Mouse (Mus musculus) lung, adult 2 months (tissue): ENCODE measurements around the gene Unc50. TPM values are rescaled to one million over a fixed set of nuclear protein-coding genes. Genes with fewer than 3 reads are reported as not detected.
A peak's percentile ranks its signal among the peaks of the same experiment; 100 is the strongest.

Experiments used
- DNase-seq: peaks from one replicate; pipeline ENCODE4 v3.0.0; 2022
- H3K4me1 ChIP-seq: fragments of 200-500 bp; 2 replicates; pipeline ENCODE4 v1.6.1; 2011; ENCODE audit warnings: low read length; ENCODE audit not compliant: control insufficient read depth, insufficient read depth
- H3K4me3 ChIP-seq: fragments of 200-500 bp; replicated peaks from 2 replicates; pipeline ENCODE3; 2011; ENCODE audit warnings: low read depth, mild to moderate bottlenecking, control low read depth, low read length; ENCODE audit errors: extremely low read depth
- CTCF ChIP-seq: fragments of 200-500 bp; IDR thresholded peaks from 2 replicates; pipeline ENCODE4 v1.5.1; 2011; ENCODE audit warnings: mild to moderate bottlenecking, low read length, control low read depth; ENCODE audit not compliant: insufficient read depth
- POLR2A ChIP-seq: fragments of 200-500 bp; IDR thresholded peaks from 2 replicates; pipeline ENCODE4 v1.6.1; 2011; ENCODE audit warnings: low read depth, mild to moderate bottlenecking, control low read depth, low read length, borderline replicate concordance; ENCODE audit errors: extremely low read depth
- WGBS: fragments of 180-500 bp; shearing (Covaris S2); methylation state at CpG from one replicate; pipeline ENCODE4 v1.1.7; 2018; 5-methylcytosine and 5-hydroxymethylcytosine counted together
- polyA plus RNA-seq: library from polyadenylated mRNA; depleted of rRNA; stranded (reverse); fragments of >200 nt; gene quantifications from 2 replicates; pipeline ENCODE4 v1.2.3, GENCODE M21; 2012

The Unc50 gene
- polyA plus RNA-seq, 1 experiment, result 58.6 TPM

DNA sequence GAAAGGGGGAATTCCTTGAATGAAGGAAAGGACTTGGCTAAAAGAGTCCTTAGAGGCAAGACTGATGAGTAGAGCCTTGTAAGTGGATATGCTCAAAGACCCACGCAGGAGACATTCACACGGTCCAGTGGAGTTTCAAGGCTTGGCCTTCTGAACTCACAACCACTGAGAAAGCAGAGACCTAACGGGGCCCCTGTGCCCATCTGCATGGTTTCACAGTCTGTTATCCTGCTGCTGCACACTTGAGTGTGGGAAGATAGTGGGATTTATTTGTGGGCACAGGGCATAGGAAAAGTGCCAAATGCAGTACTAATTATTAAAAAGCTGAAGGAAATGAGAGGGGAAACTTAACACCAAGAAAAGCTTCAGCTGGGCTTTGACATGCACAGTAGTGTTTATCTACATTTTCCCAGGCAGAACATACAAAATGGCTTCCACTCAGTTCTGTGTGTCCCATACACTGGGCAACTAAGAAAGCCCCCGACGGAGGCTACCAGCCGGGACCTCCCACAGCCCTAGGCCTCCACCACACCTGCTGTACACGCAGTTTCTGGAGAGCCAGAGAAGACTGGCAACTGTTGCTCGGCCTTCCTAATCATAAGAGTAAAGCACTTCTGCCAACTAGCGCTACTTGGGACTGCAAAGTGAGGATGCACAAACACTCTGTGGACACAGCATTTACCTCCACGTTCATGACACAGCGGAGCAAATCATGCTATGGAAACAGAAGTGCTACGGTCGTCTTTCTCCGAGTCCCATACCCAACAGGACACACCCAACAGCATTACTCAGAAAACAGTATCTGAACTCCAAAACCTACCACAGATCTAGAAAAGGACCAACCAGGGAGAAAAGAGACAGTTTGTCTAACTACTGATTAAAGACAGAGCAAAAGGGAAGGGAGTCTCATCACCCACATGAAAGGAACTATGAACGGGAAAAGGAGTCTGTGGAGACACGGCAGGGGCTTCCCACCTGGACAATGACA, 13.2 kb downstream of the Unc50 start:
- TF ChIP-seq POLR2A, result no peak
- no peak for TF ChIP-seq CTCF
- DNase-seq, result no peak
- WGBS, result 94% methylated on average over 16 of the region's 16 CpGs
- Histone ChIP-seq H3K4me1 (no peaks in the 10 kb centered on the region), H3K4me3 (no peak overlapping the region)

DNA sequence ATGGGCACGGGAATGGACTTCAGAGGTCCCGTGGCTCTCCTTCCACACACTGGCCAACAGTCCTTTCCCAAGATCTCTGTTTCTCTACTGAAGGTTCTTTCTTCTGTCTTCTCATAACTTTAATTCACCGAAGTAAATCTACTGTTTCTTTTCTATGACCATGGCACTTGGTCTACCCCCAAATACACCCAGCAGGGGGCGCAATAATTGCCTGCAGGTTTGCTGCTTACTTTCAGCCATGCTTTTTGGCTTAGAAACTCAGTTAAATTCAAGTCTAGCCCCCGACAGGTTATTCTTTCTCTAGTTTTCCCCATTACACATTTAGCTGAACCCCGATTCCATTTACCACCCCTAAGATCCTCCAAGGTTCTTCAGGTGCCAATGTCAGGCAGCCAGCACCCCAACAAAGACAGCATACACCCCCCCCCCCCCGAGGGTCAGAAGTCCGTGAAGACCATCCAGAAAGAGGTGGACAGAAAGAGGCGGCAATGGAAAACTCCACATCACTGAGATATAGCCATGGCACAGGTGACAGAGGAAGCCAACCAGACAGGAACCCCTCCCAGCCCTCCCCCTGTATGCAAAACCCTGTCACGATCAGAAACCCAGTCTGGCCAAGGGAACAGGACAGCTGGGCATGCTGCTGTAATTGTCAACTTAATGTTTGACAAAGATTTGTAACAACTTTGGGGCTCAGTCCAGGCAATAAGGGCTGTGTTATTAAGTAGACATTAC, 18.6 kb downstream of the Unc50 start:
- Histone ChIP-seq H3K4me1 (no peaks in the 10 kb centered on the region), H3K4me3 (no peak overlapping the region)
- 73% methylated on average over 10 of the region's 10 CpGs for WGBS
- DNase-seq, result peak; percentile 50
- TF ChIP-seq CTCF, result no peak
- TF ChIP-seq POLR2A, result no peak

DNA sequence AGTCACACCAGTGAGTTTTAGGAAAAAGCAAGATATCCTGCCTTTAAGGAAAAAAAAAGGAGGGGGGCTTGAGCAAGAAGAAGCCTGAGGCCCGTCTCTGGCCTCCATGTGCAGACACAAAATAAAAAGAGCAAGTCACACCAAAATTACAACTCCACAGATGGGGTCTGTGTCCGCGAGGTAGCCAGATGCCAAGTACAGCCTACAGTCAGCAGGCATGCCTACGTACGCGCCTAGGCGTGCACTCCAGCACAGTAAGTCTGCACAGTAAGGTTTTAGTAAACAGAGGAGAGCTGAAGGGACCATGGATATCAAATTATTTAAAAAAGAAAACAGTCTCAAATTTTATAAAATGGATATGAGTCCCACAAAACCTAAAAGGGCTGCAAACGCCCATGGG, 21.3 kb downstream of the Unc50 start:
- TF ChIP-seq CTCF (no peak), POLR2A (no peak)
- DNase-seq, result no peak
- H3K4me1 ChIP-seq, result no peaks in the 10 kb centered on the region
- 90% methylated on average over 8 of the region's 8 CpGs for WGBS
- no peak overlapping the region for H3K4me3 ChIP-seq

DNA sequence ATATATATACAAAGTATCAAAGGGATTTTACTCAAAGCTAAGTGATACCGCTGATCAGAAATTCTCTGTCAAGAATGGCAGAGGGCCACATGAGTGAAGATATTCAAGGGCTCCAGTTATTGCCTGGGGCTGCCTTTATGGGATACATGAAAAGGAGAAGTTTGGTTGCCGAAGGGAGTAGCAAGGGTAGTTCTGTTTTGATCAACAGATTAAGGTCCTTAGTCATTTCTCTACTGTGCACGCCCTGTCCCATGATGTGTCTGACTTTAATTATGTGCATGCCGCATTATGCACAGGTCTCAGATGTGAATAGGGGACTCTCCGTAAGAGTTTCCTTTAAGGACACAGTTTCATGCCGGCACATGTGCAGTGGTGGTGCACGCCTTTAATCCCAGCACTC, 27.6 kb downstream of the Unc50 start:
- H3K4me3 ChIP-seq, result no peak overlapping the region
- TF ChIP-seq CTCF, result no peak
- WGBS, result 86% methylated on average over 7 of the region's 7 CpGs
- DNase-seq, result no peak
- no peaks in the 10 kb centered on the region for H3K4me1 ChIP-seq

DNA sequence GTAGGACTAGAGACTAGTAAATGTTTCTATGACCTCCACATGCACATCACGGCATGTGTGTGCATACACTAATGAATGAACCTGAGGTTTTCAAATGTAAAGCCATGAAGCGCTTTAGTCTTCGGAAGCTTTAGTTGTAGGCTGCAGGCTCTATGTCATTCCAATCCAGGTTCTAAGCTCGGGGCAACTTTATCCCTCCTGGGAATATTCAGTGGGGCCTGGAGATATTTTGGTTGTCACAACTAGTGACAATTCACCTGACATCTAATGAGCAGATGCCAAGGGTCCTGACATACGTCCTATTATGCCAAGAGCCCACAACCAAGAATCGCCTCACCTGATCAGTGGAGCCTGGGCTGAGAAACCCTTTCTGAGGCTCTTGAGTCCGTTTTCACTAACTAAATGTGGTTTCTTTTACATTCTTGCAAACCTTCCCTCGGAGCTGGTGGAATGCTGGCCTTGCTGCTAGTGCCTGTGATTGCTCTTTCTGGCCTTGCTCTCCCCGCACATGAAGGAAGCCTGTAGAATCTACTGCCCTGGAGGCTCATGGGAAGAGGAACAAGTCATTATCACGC, 35.0 kb downstream of the Unc50 start:
- DNase-seq, result no peak
- no peak for TF ChIP-seq CTCF
- TF ChIP-seq POLR2A, result no peak
- WGBS, result 78% methylated on average over 10 of the region's 10 CpGs
- no peaks in the 10 kb centered on the region for H3K4me1 ChIP-seq
- no peak overlapping the region for H3K4me3 ChIP-seq

DNA sequence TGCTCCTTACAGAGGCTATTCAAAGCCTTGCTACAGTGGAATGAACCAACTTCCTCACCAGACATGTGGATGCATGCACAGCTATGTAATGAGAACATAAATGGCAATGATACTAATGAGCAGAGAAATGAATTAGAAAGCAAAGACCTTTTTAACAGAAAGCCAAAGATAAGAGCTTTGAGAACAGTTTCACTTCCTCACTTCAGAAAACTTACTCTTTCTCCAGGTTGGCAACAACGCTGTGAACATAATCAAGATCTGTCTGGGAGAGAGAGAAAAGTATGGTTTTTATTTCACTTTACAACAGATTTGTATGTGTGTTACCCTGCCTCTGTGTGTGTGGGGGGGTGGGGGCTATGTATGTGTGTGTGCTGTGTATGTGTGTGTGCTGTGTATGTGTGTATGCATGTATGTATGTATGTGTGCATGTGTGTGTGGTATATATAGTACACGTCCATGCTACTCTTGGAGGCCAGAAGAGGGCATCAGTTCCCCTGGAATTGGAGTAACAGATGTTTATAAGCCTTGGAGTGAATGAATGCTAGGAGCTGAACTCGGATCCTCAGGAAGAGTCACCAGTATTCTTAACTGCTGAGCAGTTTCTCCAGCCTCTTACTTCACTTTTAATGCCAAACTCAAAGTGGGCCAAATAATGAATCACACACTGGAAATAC, 36.5 kb downstream of the Unc50 start:
- Histone ChIP-seq H3K4me1 (no peaks in the 10 kb centered on the region), H3K4me3 (no peak overlapping the region)
- TF ChIP-seq CTCF, result no peak
- no peak for DNase-seq
- 77% methylated on average over 3 of the region's 3 CpGs for WGBS

DNA sequence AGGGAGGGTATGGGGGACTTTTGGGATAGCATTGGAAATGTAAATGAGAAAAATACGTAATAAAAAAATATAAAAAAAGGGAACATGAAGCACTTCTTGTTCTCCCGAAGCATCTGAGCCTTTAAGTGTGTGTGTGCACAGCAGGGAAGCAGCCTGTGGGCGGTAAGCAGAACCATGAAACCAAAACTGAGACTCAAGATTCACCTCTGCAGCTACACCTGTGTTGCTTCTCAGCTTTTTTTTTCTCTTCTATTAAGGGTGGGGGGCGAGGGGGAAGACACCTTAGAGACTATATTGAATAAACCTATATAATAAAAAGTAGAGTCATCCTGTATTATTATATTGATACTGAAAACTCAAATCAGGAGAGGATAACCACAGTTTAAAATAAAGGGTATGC, 37.9 kb downstream of the Unc50 start:
- H3K4me1 ChIP-seq, result no peaks in the 10 kb centered on the region
- DNase-seq, result no peak
- 88% methylated on average over 4 of the region's 4 CpGs for WGBS
- TF ChIP-seq CTCF, result no peak
- no peak for TF ChIP-seq POLR2A
- H3K4me3 ChIP-seq, result no peak overlapping the region

DNA sequence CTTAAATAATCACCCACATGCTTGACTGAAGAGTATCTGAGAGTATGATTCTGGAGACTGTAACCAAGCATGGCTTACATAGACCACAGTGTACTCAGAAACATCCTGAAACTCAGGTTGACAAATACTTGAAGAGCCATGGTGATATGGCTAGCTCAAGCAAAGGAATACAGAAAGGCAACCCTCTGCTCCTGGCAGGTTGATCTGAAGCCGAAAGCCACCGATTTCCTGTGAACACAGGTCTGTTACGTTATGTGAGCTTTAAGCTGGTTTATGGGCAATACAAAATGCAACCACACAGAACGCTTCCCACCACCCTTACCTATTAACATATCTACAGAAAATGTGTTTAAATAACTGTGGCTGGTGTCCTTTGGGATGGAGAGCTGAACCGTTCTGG, 39.1 kb downstream of the Unc50 start:
- no peak for TF ChIP-seq CTCF
- TF ChIP-seq POLR2A, result no peak
- H3K4me3 ChIP-seq, result no peak overlapping the region
- no peaks in the 10 kb centered on the region for H3K4me1 ChIP-seq
- 88% methylated on average over 5 of the region's 5 CpGs for WGBS
- DNase-seq, result no peak

DNA sequence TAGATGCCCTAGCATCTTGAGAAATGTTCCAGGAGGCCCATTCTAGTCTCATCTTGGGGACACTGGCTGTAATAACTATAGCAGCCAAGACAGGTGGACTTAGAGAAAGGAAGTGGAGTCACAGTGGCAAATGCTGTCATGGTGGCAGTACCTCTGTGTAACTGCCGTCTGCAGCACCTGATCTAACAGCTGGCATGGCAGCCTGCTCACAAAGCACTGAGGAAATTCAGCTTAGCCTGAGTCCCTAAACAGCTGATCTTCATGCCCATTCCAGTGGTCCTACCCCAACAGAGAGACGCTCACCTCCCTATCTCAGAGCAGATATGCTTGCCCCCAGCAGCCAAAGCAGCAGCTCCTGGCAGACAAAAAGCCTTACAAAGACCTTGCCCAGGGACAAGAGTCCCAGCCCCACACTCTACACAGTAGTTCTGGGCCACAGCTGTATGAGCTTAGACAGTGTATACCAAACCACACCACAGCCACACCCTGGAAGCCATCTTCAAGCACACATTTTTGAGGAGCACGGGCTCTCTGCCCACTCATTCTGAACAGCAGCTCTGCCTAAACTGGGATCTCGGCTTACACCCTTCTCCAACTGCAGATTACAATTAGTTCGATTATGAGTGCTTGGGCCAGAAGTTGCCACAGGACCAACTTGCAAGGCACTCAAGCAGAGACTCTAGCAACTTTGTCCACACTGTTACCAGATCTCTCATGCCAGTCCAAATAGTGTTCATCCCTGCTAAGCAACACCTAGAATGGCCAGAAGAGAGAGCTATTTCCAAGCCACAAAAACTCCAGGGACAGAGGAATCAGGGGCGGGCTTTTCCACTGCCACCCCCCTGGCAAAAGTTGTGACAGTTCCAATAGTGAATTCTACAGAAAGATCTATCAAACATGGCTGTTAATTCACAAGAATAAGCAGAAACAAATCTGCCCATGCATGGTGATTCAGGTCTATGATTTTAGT, 41.5 kb downstream of the Unc50 start:
- no peak for DNase-seq
- no peak for TF ChIP-seq CTCF
- TF ChIP-seq POLR2A, result no peak
- no peaks in the 10 kb centered on the region; the same call in 1 of the 2 replicates for H3K4me1 ChIP-seq
- 74% methylated on average over 6 of the region's 6 CpGs for WGBS
- H3K4me3 ChIP-seq, result no peak overlapping the region
